Comparison of ENCODE assay signal across 8 mouse cellular contexts in genomic region chr3:106448571-106448970, GRCm38 (mm10). TPM values are rescaled to one million over a fixed set of nuclear protein-coding genes. Genes with fewer than 3 reads are reported as not detected.
DNase-seq lines count a peak whose midpoint lies in the region; ATAC-seq lines count a peak whose summit lies in the region.

No protein-coding gene starts in this region.

- H3K4me1 ChIP-seq in midbrain, embryonic 11.5 days (ENCODE audit: control insufficient read depth, insufficient read depth, low read length) = no peaks in the 10 kb centered on the region
- H3K4me1 ChIP-seq in midbrain, embryonic 10.5 days = no peaks in the 10 kb centered on the region
- H3K4me1 ChIP-seq in embryonic facial prominence, embryonic 14.5 days (ENCODE audit: control insufficient read depth, insufficient read depth, low read length) = no peaks in the 10 kb centered on the region
- no peaks in the 10 kb centered on the region for H3K4me1 ChIP-seq in intestine, embryonic 15.5 days (replicated peaks)
- H3K4me1 ChIP-seq in neural tube, embryonic 14.5 days (ENCODE audit: control insufficient read depth, insufficient read depth, low read length) = no peaks in the 10 kb centered on the region

- no peak overlapping the region for H3K4me2 ChIP-seq in midbrain, embryonic 11.5 days
- no peak overlapping the region for H3K4me2 ChIP-seq in embryonic facial prominence, embryonic 14.5 days (ENCODE audit: low read depth, low read length)
- H3K4me2 ChIP-seq in intestine, embryonic 15.5 days (replicated peaks) = no peak overlapping the region
- H3K4me2 ChIP-seq in neural tube, embryonic 14.5 days (ENCODE audit: low read depth, low read length) = no peak overlapping the region

- H3K27ac ChIP-seq in midbrain, embryonic 11.5 days (ENCODE audit: low read depth, low read length) = no peak overlapping the region
- no peak overlapping the region for H3K27ac ChIP-seq in midbrain, embryonic 10.5 days (replicated peaks)
- no peak overlapping the region for H3K27ac ChIP-seq in embryonic facial prominence, embryonic 14.5 days (replicated peaks; ENCODE audit: low read depth, low read length)
- no peak overlapping the region for H3K27ac ChIP-seq in intestine, embryonic 15.5 days
- H3K27ac ChIP-seq in neural tube, embryonic 14.5 days (ENCODE audit: low read depth, low read length) = no peak overlapping the region

- no peaks in the 10 kb centered on the region for H3K9me3 ChIP-seq in midbrain, embryonic 11.5 days (ENCODE audit: control insufficient read depth, low read length)
- H3K9me3 ChIP-seq in midbrain, embryonic 10.5 days (replicated peaks) = no peaks in the 10 kb centered on the region
- no peaks in the 10 kb centered on the region for H3K9me3 ChIP-seq in embryonic facial prominence, embryonic 14.5 days (ENCODE audit: control insufficient read depth, low read length)
- H3K9me3 ChIP-seq in intestine, embryonic 15.5 days = no peaks in the 10 kb centered on the region
- H3K9me3 ChIP-seq in neural tube, embryonic 14.5 days (ENCODE audit: control insufficient read depth, low read length) = no peaks in the 10 kb centered on the region

- no peak overlapping the region for H3K4me3 ChIP-seq in midbrain, embryonic 11.5 days (ENCODE audit: low read depth, low read length)
- H3K4me3 ChIP-seq in midbrain, embryonic 10.5 days = no peak overlapping the region
- H3K4me3 ChIP-seq in embryonic facial prominence, embryonic 14.5 days (ENCODE audit: low read depth, low read length) = no peak overlapping the region
- no peak overlapping the region for H3K4me3 ChIP-seq in intestine, embryonic 15.5 days (replicated peaks)
- H3K4me3 ChIP-seq in neural tube, embryonic 14.5 days (ENCODE audit: low read depth, low read length) = no peak overlapping the region

- H3K27me3 ChIP-seq in midbrain, embryonic 11.5 days (ENCODE audit: control insufficient read depth, insufficient read depth, low read length) = no peaks in the 10 kb centered on the region
- H3K27me3 ChIP-seq in midbrain, embryonic 10.5 days (ENCODE audit: low read depth, poor library complexity, severe bottlenecking) = no peaks in the 10 kb centered on the region
- H3K27me3 ChIP-seq in embryonic facial prominence, embryonic 14.5 days (replicated peaks; ENCODE audit: control insufficient read depth, insufficient read depth, low read length) = no peaks in the 10 kb centered on the region
- no peaks in the 10 kb centered on the region for H3K27me3 ChIP-seq in intestine, embryonic 15.5 days (replicated peaks)
- H3K27me3 ChIP-seq in neural tube, embryonic 14.5 days (ENCODE audit: control insufficient read depth, insufficient read depth, low read length) = no peaks in the 10 kb centered on the region

- peak; percentile 89 for DNase-seq in midbrain, embryonic 11.5 days (ENCODE audit: low spot score, missing footprints)
- DNase-seq in midbrain, embryonic 10.5 days (ENCODE audit: low spot score) = no peak
- DNase-seq in adipocyte (ENCODE audit: low spot score) = peak; percentile 82
- DNase-seq in embryonic facial prominence, embryonic 14.5 days (ENCODE audit: low spot score) = peak; percentile 51
- DNase-seq in left cerebral cortex, postnatal 25 days (ENCODE audit: low spot score in 2 of 2) = peak; percentile 29 to 44
- no peak for DNase-seq in gastrocnemius, adult 8-10 months (ENCODE audit: low spot score in 2 of 2)

- ATAC-seq in midbrain, embryonic 11.5 days (ENCODE audit: low FRiP score) = peak; percentile 85
- ATAC-seq in embryonic facial prominence, embryonic 14.5 days (ENCODE audit: low read depth) = no peak
- peak; percentile 62; the same call in 1 of the 2 replicates for ATAC-seq in intestine, embryonic 15.5 days
- peak; percentile 79; the same call in 1 of the 2 replicates for ATAC-seq in neural tube, embryonic 14.5 days (ENCODE audit: low read depth)

- no peak overlapping the region for H3K9ac ChIP-seq in midbrain, embryonic 11.5 days (ENCODE audit: low read length)
- H3K9ac ChIP-seq in embryonic facial prominence, embryonic 14.5 days (ENCODE audit: low read depth, low read length) = no peak overlapping the region
- H3K9ac ChIP-seq in intestine, embryonic 15.5 days = no peak overlapping the region
- H3K9ac ChIP-seq in neural tube, embryonic 14.5 days (replicated peaks; ENCODE audit: low read depth, low read length) = no peak overlapping the region

- H3K36me3 ChIP-seq in midbrain, embryonic 11.5 days (ENCODE audit: control insufficient read depth, insufficient read depth, low read length) = no peaks in the 10 kb centered on the region
- no peaks in the 10 kb centered on the region for H3K36me3 ChIP-seq in midbrain, embryonic 10.5 days
- H3K36me3 ChIP-seq in embryonic facial prominence, embryonic 14.5 days (ENCODE audit: control insufficient read depth, insufficient read depth, low read length) = no peaks in the 10 kb centered on the region
- H3K36me3 ChIP-seq in intestine, embryonic 15.5 days = no peaks in the 10 kb centered on the region
- no peaks in the 10 kb centered on the region for H3K36me3 ChIP-seq in neural tube, embryonic 14.5 days (ENCODE audit: control insufficient read depth, insufficient read depth, low read length)

- intact Hi-C loops in left cerebral cortex, postnatal 25 days (cut with DNase I) = loop anchor here (1.0 to 10.0 kb wide), 3 partner anchors 426 to 774 kb away; no protein-coding TSS in a partner anchor

RNA-seq across cellular contexts. Expression of gene Dennd2d, which starts 33.6 kb away (rescaled TPM):
- 0.72 and 0.80 TPM in 2 replicates for polyA plus RNA-seq in midbrain, embryonic 11.5 days (2014; fragmentation: Nextera tagmentation; extraction: Ambion mirVana)
- 0.64 and 0.65 TPM in 2 replicates for polyA plus RNA-seq in midbrain, embryonic 10.5 days (2016; fragmentation: Nextera tagmentation; extraction: Ambion mirVana)
- polyA plus RNA-seq in embryonic facial prominence, embryonic 14.5 days (2014; fragmentation: Nextera tagmentation; extraction: Ambion mirVana) = 3.5 and 5.8 TPM in 2 replicates
- 18.9 and 24.4 TPM in 2 replicates for polyA plus RNA-seq in intestine, embryonic 15.5 days (2015; fragmentation: Nextera tagmentation; extraction: Ambion mirVana)
- under 1 TPM in 1 of 2 experiments, not detected in 1; 0.44 TPM for total RNA-seq in left cerebral cortex, postnatal 25 days (2021)
- polyA plus RNA-seq in neural tube, embryonic 14.5 days (2014; fragmentation: Nextera tagmentation; extraction: Ambion mirVana) = 0.17 and 0.42 TPM in 2 replicates
- total RNA-seq in gastrocnemius, adult 8-10 months (2022) = under 1 TPM in 1 of 4 experiments, not detected in 3; 0.59 TPM

RNA-seq across cellular contexts. Expression of gene Chil6, which starts 42.6 kb away (rescaled TPM):
- polyA plus RNA-seq in midbrain, embryonic 11.5 days (2014; fragmentation: Nextera tagmentation; extraction: Ambion mirVana) = not detected in 2 replicates
- not detected in 2 replicates for polyA plus RNA-seq in midbrain, embryonic 10.5 days (2016; fragmentation: Nextera tagmentation; extraction: Ambion mirVana)
- polyA plus RNA-seq in embryonic facial prominence, embryonic 14.5 days (2014; fragmentation: Nextera tagmentation; extraction: Ambion mirVana) = not detected in 2 replicates
- polyA plus RNA-seq in intestine, embryonic 15.5 days (2015; fragmentation: Nextera tagmentation; extraction: Ambion mirVana) = 0.11 and 0.16 TPM in 2 replicates
- not detected for total RNA-seq in left cerebral cortex, postnatal 25 days (2021)
- not detected in 2 replicates for polyA plus RNA-seq in neural tube, embryonic 14.5 days (2014; fragmentation: Nextera tagmentation; extraction: Ambion mirVana)
- not detected for total RNA-seq in gastrocnemius, adult 8-10 months (2022)

Comparison
In these comparisons a context has a peak if more than half of its experiments do, and no peak if none do; other contexts are left out.
1. DNase-seq: peak in midbrain, embryonic 11.5 days (single experiment), adipocyte (single experiment), embryonic facial prominence, embryonic 14.5 days (single experiment) and left cerebral cortex, postnatal 25 days (2 of 2); none in midbrain, embryonic 10.5 days (single experiment) and gastrocnemius, adult 8-10 months (0 of 2).